Mouse (Mus musculus): ENCODE measurements at regions not wholly inside any gene's neighbourhood (a gene's known extent, or its start where the extent isn't known, plus 50 kb on each side); places are given as distances from the start of the nearest gene placed in this dataset.

- DNase-seq = no peak
Observed at GRCm38 (mm10) chr8:78162763-78163508, 50.2 kb upstream of the Ttc29 start.
